Mouse (Mus musculus): Measurements from ENCODE around the gene Slc25a43.

Slc25a43 gene

GRCm38 (mm10) chrX:36743503-36744101, at the start of gene Slc25a43:
TSS of gene Slc25a43 (plus strand) at chrX:36743659.
- no peak for DNase-seq (ENCODE audit: low spot score in 2 of 2)

DNA sequence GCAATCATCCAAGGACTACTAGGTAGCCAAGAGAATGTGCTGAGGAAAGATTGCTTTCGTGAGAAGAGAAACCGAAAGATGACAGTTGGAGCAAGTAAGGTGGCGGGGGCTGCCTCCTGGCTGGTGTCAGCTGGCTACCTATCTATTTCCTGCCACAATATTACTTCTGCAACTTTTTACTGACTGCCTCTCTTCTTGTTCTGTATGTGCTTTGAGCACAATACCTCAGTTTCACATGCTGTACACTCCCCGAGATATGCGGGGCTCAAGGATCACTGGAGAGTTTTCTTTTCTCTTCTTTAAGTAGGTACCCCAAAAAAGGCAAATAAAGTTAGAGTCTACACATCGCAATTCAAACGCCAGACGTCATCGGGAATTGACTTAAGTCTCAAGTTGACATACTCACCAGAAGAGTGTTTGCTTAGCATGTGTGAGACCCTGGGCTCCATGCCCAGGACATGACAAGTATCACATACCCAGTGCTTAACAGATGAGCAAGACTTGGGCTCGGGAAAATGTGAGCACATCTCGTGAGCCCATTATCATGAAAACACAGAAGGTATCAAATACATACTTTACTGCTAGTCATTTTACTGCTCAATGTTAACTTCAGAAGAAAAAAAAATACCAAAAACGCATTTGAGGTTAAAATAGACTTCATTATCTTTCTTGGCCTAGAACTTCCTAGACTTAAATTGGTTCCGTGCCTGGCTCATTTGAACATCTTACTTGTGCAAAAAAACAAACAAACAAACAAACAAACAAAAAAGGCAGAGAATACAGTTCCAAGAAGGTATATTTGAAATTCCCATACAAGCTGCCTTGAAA, 3.1 kb upstream of the Slc25a43 start:
- no peak for DNase-seq (ENCODE audit: low spot score in 2 of 2)

- no peak for DNase-seq (ENCODE audit: low spot score in 2 of 2)
Observed at GRCm38 (mm10) chrX:36741278-36741677, 2.2 kb upstream of the Slc25a43 start.

- no peak for DNase-seq (ENCODE audit: low spot score in 2 of 2)
Observed at GRCm38 (mm10) chrX:36742744-36743143, 715 bp upstream of the Slc25a43 start.

GRCm38 (mm10) chrX:36744735-36745134, 1.3 kb downstream of the Slc25a43 start:
- peak in 1 of 2 experiments; percentile 18 for DNase-seq (ENCODE audit: low spot score in 2 of 2)

DNA sequence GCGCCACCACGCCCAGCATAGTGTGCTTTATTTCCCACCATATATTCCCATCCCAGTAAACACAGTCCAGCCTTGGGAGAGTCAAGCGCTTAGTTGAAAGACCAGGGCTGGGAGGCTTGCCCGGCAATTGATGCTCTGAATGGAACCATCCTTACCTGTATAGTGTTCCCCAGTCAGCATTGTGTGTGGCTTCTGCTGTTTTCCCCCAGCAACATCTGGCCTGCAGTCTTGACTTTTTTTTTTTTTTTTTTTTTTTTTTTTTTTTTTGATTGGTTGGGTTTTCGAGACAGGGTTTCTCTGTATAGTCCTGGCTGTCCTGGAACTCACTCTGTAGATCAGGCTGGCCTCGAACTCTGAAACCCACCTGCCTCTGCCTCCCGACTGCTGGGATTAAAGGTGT, 1.9 kb downstream of the Slc25a43 start:
- no peak for DNase-seq (ENCODE audit: low spot score in 2 of 2)

DNA sequence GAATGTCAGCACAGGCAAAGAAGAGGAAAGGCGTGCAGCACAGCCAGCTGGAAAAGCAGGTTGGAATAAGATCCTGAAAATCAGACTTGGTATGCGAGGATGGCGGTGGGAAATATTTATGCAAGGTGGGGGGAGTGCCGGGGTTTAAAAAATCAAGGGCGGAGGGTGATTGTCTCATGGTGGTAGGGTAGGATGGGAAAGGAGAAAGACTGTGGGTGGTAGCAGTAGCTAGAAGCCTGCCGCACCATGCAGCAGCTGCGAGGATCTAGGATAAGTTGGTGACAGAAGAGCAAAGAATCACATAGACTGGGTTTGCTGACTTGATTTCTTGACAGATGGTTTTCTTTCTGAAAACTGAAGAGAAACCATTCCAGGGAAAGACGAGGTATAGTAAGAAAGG, 3.3 kb downstream of the Slc25a43 start:
- DNase-seq (ENCODE audit: low spot score in 2 of 2): no peak

DNA sequence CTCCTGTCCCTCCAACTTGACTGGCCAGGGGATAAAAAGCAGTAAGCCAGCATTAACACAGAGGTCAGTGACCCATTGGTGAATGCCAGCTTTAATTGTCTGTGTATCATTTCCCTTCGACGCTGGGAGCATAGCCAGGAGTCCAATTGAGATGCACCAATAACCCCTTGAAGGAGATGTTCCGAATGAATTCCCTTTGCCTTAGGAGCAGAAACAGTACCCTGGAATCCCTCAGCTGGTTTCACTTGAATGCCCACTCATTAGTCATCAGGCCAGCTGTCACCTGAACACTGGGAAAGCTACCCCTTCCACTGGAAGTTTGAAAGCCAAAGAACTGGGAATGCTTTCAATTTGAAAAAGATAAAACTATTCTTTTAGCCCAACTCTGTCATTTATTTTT, 5.1 kb downstream of the Slc25a43 start:
- DNase-seq (ENCODE audit: low spot score in 2 of 2): no peak

- DNase-seq (ENCODE audit: low spot score in 2 of 2): no peak
Observed at GRCm38 (mm10) chrX:36749281-36749785, 5.9 kb downstream of the Slc25a43 start.

DNA sequence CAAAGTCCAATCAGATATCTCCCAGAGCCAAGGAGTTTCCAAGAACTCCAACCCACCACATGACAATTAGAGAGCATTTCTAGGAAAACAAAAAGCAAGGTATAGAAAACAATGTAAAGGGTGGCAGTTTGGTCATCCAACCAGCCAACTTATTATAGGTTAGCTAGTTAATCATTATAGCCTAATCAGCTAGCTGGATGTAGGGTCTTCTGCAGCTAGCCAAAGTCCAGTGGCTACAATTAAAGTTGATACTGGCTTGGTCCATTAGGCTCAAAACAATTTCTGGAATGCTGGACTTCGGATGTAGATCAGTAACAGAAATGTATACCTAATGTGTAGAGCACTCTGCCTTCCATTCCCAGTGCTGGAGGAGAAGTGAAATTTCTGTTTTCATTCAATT, 7.1 kb downstream of the Slc25a43 start:
- DNase-seq (ENCODE audit: low spot score in 2 of 2): no peak

GRCm38 (mm10) chrX:36752586-36752985, 9.1 kb downstream of the Slc25a43 start:
- no peak for DNase-seq (ENCODE audit: low spot score in 2 of 2)

DNA sequence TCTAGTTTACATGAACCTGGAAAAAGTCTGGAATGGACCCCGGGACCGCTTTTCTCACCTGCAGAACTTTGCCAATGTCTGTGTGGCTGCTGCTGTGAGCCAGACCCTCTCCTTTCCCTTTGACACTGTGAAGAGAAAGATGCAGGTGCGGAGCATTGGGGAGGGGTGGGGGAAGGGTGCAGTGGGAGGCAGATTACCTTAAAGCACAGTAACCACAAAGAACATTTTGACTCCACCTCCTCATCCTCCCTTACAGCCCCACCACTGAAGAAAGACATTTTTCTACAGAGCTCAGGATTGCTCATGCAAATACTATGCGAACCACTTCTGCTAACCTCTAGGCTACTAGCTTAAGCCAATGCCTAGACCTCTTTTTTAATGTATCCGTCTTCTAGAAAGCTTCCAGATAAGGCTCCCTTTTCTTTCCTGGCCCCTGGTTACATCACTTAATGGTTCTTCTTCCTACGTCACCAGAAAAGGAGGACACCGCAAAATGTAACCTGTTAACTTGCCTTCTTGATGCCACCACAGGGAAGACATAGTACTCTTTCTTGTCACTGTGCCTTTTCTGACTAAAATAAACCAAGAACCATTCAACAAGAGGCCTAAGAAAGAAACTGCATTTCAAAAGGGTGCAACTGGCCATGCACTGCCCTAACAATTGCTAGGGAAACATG, 14.5 kb downstream of the Slc25a43 start:
- no peak for DNase-seq (ENCODE audit: low spot score in 2 of 2)

DNA sequence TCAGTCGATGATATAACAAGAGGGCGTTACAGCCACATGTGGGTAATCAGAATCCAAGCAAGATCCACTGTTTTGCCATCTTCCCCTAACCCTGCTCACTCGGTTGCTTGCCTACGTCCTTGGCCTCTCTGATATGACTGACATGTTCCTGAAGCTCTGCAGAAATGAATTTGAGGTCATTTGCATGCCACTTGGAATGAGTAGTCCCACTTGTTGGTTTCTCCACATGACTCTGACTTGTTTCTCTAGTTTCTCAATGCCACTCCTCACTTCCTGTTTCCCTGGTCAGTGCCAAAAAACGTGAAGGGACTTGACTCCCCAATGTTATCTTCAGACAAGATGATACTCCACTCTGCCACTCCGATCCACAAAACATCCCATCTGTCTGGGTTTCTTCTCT, 15.1 kb downstream of the Slc25a43 start:
- no peak for DNase-seq (ENCODE audit: low spot score in 2 of 2)

GRCm38 (mm10) chrX:36760946-36761635, 17.6 kb downstream of the Slc25a43 start:
- no peak for DNase-seq (ENCODE audit: low spot score in 2 of 2)

DNA sequence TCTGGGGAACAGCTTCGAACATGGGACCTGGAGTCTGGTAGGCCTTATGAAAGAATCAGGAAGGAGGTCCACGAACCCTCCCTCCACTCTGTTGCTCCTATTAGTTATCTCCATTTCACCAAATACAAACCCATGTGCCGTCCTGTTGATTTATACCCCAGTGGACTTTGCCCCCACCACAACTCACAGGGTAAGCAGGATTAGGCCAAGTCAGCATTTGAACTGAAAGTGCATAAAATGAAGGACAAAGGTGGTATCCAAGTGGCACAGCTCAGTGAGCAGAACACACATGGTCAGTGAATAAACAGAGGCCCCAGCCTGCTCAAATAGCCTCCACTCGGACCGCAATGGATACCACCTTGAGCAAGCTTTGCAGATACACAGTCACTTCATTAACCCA, 18.8 kb downstream of the Slc25a43 start:
- DNase-seq (ENCODE audit: low spot score in 2 of 2): no peak

DNA sequence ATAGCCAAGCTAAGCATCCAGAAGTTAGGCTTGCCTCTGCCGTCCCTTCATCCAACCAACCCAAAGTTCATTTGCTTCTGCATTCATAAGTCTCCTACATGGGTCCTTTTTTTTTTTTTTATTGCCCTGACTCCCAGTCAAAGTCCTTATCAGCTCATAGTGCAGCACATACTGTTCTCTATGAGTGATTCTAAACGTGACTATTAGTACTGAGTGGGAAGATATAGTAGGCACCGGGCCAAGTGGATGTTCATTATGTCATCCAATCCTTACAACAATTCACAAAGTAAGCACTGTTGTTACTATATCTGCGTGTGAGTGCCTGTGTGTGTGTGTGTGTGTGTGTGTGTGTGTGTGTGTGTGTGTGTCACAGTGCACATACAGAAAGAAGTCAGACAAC, 19.4 kb downstream of the Slc25a43 start:
- no peak for DNase-seq (ENCODE audit: low spot score in 2 of 2)

DNA sequence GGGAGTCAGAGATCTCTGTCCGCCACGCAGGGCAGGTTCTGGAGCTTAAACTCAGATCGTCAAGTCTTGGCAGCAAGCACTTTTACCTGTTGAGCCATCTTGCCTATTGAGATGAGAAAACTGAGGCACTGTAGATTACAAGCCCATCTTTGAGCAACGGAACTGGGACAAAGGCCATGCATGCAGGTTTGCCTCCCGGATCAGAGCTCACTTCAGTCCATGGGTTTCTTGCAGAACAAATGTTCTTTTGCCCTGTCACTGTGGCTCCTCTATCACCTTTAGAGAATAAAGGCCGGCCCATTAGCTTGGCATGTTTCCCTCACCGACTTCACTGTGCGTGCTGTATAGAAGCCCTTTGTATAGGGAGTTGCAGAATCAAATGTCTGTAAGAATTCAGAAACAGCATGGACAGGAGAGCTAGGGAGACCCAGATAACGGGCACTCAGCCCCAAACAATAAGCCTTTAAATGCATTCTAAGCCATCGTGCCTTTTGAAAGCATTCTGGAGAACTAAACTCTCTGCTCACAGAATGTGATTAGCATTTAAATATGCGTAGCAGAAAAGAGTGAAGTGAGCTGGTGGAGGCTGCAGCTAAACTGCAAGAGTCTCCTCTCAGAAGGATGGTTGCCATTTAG, 20.0 kb downstream of the Slc25a43 start:
- DNase-seq (ENCODE audit: low spot score in 2 of 2): no peak

- no peak for DNase-seq (ENCODE audit: low spot score in 2 of 2)
Observed at GRCm38 (mm10) chrX:36763934-36764317, 20.5 kb downstream of the Slc25a43 start.

DNA sequence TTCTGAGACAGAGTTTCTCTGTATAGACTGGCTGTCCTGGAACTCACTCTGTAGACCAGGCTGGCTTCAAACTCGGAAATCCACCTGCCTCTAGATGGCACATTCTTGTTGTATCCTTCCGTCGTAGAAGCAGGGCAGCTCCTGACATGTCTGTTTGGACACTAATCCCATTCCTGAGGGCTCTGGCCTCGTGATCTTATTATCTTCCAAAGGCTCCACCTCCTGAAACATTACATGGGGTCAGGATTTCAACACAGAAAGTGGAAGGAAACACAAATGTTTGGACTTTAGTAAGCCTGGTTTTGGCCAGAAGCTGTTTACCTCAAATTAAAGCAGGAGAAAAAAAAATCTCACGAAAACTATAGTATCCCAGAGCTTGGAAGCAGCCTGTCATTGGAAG, 23.9 kb downstream of the Slc25a43 start:
- DNase-seq (ENCODE audit: low spot score in 2 of 2): no peak

DNA sequence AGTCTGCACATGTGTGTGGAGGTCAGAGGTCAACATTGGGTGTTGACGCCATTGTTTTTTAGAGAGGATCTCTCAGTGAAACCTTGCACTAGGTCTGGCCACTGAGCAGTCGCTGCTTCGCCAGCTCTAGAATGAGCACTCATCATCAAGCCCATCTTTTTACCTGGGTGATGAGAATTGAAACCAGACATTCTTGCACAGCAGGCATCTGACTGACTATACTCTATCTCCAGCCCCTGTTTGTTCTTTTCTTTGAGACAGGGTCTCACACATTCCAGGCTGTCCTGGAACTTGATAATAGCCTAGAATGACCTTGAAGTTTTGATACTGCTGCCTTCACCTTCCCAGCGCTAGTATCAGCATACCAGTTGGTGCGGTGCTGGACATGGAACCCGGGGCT, 29.1 kb downstream of the Slc25a43 start:
- DNase-seq (ENCODE audit: low spot score in 2 of 2): no peak

- DNase-seq (ENCODE audit: low spot score in 2 of 2): no peak
Observed at GRCm38 (mm10) chrX:36775520-36775919, 32.1 kb downstream of the Slc25a43 start.

DNA sequence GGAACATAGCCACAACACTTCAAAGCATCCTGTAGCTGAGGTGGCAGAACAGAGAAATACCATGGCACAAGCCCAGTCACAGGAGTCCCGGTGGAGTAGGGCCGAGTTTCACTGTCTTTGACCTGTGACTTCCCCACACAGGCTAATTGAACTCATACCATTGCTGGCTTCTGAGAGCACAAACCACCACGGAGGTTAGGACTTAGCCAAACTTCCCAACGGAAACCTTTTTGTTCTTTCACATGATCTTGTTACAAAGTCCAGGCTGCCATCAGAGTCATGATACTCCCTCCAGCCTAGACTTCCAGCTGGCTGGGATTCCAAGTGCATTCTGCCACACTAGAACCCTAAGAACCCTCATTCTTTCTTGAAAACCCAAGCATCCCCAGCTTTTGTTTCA, 34.2 kb downstream of the Slc25a43 start:
- no peak for DNase-seq (ENCODE audit: low spot score in 2 of 2)

Measured in frontal cortex, postnatal 14 days (tissue).